Mouse (Mus musculus) left cerebral cortex, postnatal 4 days (tissue): ENCODE measurements around the gene Zswim8. TPM values are rescaled to one million over a fixed set of nuclear protein-coding genes. Genes with fewer than 3 reads are reported as not detected.

ENCODE experiments used
- DNase-seq: peaks from one replicate; pipeline ENCODE4 v3.0.0-alpha.2; 2022
- intact Hi-C: fragments of 180-260 bp; cut with DNase I; formaldehyde crosslinking; loops from one replicate; pipeline ENCODE4 v1.15.1; 2025
- total RNA-seq, 2 experiments: library from RNA; stranded (reverse); gene quantifications; 2 replicates each; pipeline ENCODE4 v1.2.3; 2021

The Zswim8 gene
- total RNA-seq, result 100 to 1,000 TPM; 182 to 183 TPM

- DNase-seq, result peak; percentile 89
- intact Hi-C loops, result no loop called here
Observed at GRCm38 (mm10) chr14:20707201-20708190, at the start of gene Zswim8. Gene Zswim8 (plus strand): TSS chr14:20707552.

DNA sequence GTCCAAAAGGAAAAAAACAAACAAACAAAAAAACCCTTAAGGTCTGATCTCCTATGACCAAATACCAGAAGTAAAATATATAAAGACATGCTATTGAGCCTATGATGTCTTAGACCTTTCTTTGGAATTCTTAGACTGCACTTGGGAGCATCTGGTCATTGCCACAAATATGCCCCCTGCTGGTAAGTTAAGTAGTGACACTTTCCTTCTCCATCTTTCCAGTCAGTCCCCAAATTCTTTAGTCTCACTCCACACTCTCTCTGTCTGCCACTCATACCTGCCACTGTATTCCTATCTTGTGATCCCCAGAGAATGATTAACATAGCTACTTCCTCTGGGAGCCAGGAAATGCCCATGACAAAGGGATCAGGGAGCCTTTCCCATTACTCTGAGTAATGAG lies 49.0 kb upstream of the Zswim8 start:
- intact Hi-C loops, result loop anchor here (5.0 kb wide), 1 partner anchor 81 kb away; no protein-coding TSS in a partner anchor

DNA sequence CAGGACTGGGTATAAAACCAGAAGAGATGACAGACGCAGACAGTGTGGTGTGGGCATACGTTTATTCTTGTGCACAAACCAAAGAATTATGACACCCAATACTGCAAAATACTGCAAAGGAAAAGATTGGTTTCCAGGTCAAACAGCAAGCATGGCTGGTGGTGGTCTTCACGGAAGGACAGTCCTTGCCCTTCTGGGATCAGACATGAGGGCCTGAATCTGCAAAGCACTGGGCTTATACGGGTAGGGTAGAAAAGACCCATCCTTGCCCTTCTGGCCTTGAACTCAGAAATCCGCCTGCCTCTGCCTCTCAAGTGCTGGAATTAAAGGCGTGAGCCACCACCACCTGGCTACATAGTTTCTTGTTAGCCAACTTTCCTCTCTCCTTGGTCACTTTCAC lies 48.5 kb upstream of the Zswim8 start:
- DNase-seq, result no peak
- intact Hi-C loops, result loop anchor here (5.0 kb wide), 1 partner anchor 82 kb away; no protein-coding TSS in a partner anchor

More for the DNA sequence above, 49.0 kb upstream of the Zswim8 start:
- no peak for DNase-seq

DNA sequence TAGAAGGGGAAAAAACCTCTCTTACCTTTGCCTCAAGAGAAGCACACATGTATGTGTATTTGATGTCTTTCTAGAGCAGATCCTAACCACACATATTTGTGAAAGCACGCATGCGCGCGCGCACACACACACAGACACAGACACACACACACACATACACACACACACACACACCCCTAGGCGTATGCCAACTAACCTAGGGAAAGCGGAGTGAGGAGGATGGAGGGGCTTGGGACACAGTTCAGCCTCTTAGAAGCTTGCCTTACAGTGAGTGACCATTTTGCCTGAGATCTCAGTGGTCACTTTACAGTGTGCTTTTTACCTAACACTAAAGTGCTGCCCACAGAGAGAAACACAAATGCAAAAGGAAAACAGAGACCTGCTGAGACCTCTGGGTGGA lies 47.7 kb upstream of the Zswim8 start:
- no peak for DNase-seq
- intact Hi-C loops, result loop anchor here (5.0 kb wide), 1 partner anchor 82 kb away; no protein-coding TSS in a partner anchor

GRCm38 (mm10) chr14:20660827-20661660 lies 46.3 kb upstream of the Zswim8 start:
- peak; percentile 95 for DNase-seq
- intact Hi-C loops, result no loop called here

GRCm38 (mm10) chr14:20661661-20662331 lies 45.6 kb upstream of the Zswim8 start:
- intact Hi-C loops, result no loop called here
- DNase-seq, result peak; percentile 16

DNA sequence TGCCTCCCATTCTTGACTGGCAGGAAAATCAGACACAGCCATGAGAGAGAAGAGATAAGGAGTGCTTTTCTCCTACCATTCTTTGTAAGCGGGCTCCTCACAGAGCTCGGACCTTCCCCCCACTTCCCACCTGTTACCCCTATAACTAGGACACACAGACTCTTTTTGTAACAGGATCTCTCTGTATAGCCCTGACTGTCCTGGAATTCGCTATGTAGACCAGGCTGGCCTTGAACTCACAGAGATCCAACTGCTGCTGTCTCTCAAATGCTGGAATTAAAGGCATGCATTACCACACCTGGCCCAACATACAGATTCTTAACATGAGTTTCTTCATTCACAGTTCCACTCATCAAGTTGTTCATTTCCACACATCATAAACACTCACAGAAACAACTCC lies 44.6 kb upstream of the Zswim8 start:
- no peak for DNase-seq
- intact Hi-C loops, result no loop called here

DNA sequence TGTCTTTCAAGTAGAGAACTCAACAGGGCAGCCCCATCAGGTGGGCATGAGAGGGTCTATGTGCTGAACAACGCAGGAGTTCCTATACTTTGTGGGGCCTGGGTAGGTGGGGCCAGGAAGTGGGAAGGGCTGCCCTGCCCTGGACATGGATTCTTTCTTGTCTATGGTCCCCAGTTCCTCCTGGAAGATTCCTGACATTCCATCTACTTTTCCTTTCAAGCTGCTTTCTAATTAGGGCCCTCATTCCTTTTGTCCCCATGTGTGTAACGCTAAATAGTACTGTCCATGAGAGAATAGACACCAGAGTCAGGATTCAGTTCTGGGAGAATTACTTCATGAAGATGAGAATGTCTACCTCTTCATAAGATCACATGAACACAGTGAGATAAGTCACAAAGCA lies 43.8 kb upstream of the Zswim8 start:
- intact Hi-C loops, result no loop called here

GRCm38 (mm10) chr14:20664436-20664835 lies 42.9 kb upstream of the Zswim8 start:
- intact Hi-C loops, result no loop called here

More for the DNA sequence above, 43.8 kb upstream of the Zswim8 start:
- DNase-seq, result no peak

DNA sequence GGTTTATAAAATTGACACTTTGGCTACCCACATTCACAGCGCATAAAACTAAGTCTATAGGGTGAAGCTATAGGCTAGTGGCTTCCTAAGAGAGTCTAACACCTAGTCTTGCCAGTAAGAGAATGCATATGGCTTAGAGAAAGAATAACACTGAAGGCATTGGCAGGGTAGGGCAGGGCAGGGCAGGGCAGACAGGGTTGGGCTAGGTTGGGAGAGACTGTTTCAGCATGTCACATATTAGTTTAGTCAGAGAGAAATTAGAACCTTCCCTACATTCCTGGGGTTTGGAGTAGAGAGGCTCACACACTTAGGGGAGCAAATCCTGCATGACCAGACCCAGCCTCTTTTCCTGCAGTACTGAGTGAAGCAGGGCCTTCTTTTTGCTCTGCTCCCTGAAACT lies 39.9 kb upstream of the Zswim8 start:
- no peak for DNase-seq
- intact Hi-C loops, result no loop called here

More at GRCm38 (mm10) chr14:20664436-20664835, 42.9 kb upstream of the Zswim8 start:
- no peak for DNase-seq

- no peak for DNase-seq
- intact Hi-C loops, result no loop called here
Observed at GRCm38 (mm10) chr14:20668154-20668810, 39.1 kb upstream of the Zswim8 start, which contains the start of gene Synpo2l. Gene Synpo2l (minus strand): TSS chr14:20668354.

DNA sequence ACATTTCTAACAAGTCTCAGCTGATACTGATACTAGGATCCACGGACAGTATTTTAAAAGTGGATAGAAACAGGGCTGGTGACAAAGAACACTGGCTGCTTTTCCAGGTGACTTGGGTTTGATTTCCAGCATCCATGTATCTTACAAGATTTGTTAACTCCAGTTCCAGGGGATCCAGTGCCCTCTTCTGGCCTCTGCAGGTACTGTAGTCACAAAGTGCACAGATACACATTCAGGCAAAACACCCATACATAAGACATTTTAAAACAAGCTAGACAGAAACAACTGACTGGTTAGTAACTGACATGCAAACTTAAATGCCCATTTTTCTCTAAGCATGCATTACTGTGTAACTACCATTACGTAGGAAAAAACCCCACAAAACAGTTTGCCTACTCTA lies 34.4 kb upstream of the Zswim8 start:
- peak; percentile 34 for DNase-seq
- intact Hi-C loops, result no loop called here

GRCm38 (mm10) chr14:20673735-20674063 lies 33.7 kb upstream of the Zswim8 start:
- no peak for DNase-seq
- intact Hi-C loops, result no loop called here

GRCm38 (mm10) chr14:20674064-20674833 lies 33.1 kb upstream of the Zswim8 start, which contains the start of gene Sec24c:
Gene Sec24c (plus strand): TSS chr14:20674308.
- DNase-seq, result peak; percentile 99
- intact Hi-C loops, result no loop called here

DNA sequence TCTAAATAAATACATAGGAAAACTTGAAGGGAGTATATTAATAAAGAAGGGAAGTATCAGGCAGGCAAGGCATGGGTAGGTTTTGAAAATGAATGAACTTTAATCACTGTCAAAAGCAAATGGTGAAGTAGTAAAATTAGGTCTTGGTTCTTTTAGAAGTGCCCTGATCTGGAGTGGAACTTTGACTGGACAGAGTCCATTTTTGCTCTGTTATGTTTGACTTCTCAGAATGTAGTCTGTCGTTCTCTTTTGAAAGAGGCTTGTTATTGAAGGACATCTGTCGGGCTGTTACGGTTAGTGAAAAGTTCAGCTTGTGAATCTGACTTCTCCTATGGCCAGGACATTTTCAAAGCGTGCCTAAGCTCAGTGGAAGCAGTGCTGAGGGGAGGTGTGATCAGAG lies 29.4 kb upstream of the Zswim8 start:
- no peak for DNase-seq
- intact Hi-C loops, result no loop called here

DNA sequence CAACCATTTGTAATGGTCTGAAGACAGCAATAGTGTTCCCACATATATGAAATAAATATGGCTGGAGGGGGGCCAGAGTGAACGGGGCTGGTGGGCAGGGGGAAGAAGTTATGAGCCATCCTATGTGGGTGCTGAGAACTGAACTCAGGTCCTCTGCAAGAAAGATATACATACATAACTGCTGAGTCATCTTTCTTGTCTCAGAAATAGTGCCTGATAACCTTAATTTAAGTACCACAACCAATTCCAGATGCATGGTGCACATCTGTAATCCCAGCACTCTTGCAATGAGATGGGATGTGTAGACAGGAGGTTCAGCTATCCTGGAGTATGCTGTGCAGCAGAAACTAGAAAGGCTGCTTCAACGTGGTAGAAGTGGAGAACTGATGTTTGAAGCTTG lies 25.6 kb upstream of the Zswim8 start:
- intact Hi-C loops, result no loop called here
- no peak for DNase-seq

DNA sequence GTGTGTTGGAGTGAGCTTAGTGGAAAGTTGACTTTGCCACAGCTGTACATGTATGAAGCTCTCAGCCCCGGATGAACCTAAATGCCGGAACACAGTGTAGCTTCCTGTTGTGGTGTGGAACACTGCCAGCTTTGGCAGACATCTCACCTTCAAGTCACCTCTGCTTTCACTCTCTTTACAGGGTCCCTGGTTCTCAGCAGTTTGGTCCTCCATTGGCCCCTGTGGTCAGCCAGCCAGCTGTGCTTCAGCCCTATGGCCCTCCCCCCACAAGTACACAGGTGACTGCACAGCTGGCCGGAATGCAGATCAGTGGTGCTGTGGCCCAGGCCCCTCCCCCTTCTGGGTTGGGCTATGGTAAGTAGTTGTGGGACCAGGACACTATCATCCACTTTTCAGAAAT lies 24.9 kb upstream of the Zswim8 start:
- DNase-seq, result no peak
- intact Hi-C loops, result no loop called here

DNA sequence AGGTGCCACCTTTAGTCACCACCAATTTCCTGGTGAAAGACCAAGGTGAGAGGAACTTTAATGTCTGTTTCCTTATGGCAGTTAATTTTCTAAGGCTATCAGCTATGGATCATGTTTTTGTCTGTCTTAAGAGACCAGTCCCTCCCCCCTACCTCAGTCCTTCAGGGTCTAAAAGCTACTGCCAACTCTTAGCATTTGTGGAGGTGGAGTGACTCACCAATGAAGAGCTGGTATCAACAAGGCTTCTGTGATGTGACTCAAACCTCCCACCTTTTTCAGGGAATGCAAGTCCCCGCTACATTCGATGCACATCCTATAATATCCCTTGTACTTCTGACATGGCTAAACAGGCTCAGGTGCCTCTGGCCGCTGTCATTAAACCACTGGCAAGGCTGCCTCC lies 20.8 kb upstream of the Zswim8 start:
- intact Hi-C loops, result no loop called here
- DNase-seq, result no peak

GRCm38 (mm10) chr14:20689009-20689408 lies 18.3 kb upstream of the Zswim8 start:
- intact Hi-C loops, result no loop called here
- DNase-seq, result no peak
